Mouse (Mus musculus) embryonic facial prominence, embryonic 14.5 days (tissue): ENCODE measurements at regions not wholly inside any gene's neighbourhood (a gene's known extent, or its start where the extent isn't known, plus 50 kb on each side); places are given as distances from the start of the nearest gene placed in this dataset.
A peak's percentile ranks its signal among the peaks of the same experiment; 100 is the strongest.
"Not testable (repeated sequence)": the region's sequence is repeated elsewhere in the genome, so short reads cannot be mapped to it uniquely, and the experiment has no call there.

Experiments
- ATAC-seq: fragments of 200-750 bp; cut with Nextera tagmentation; 2 replicates; pipeline ENCODE4 v1.8.0; 2017; ENCODE audit warnings: low read depth, moderate number of reproducible peaks, moderate TSS enrichment
- DNase-seq: peaks from one replicate; pipeline ENCODE4 v3.0.0-alpha.2; 2015; ENCODE audit warnings: low spot score
- H3K27ac ChIP-seq: fragments of 300-500 bp; sonication (generic); replicated peaks from 2 replicates; pipeline ENCODE4 v1.5.1; 2014; ENCODE audit warnings: low read depth, mild to moderate bottlenecking, low read length, moderate library complexity
- H3K27me3 ChIP-seq: fragments of 300-500 bp; sonication (generic); replicated peaks from 2 replicates; pipeline ENCODE4 v1.6.1; 2014; ENCODE audit warnings: low read length; ENCODE audit not compliant: control insufficient read depth, insufficient read depth
- H3K36me3 ChIP-seq: fragments of 300-500 bp; sonication (generic); 2 replicates; pipeline ENCODE4 v1.6.1; 2014; ENCODE audit warnings: low read length, mixed read lengths; ENCODE audit not compliant: control insufficient read depth, insufficient read depth
- H3K4me1 ChIP-seq: fragments of 300-500 bp; sonication (generic); 2 replicates; pipeline ENCODE4 v1.6.1; 2014; ENCODE audit warnings: antibody characterized with exemption, low read length; ENCODE audit not compliant: control insufficient read depth, insufficient read depth
- H3K4me2 ChIP-seq: fragments of 300-500 bp; sonication (generic); 2 replicates; pipeline ENCODE4 v1.6.1; 2014; ENCODE audit warnings: low read depth, mild to moderate bottlenecking, low read length, moderate library complexity, mixed read lengths
- H3K4me3 ChIP-seq: fragments of 300-500 bp; sonication (generic); 2 replicates; pipeline ENCODE4 v1.5.1; 2014; ENCODE audit warnings: low read depth, mild to moderate bottlenecking, low read length
- H3K9ac ChIP-seq: fragments of 300-500 bp; sonication (generic); 2 replicates; pipeline ENCODE4 v1.6.1; 2014; ENCODE audit warnings: low read depth, mild to moderate bottlenecking, low read length, moderate library complexity, mixed read lengths
- H3K9me3 ChIP-seq: fragments of 300-500 bp; sonication (generic); 2 replicates; pipeline ENCODE4 v1.6.1; 2016; ENCODE audit warnings: low read length; ENCODE audit not compliant: control insufficient read depth
- WGBS: fragments of 180-500 bp; shearing (Covaris S2); extraction: QIAGEN DNeasy Blood & Tissue Kit; methylation state at CpG from one replicate; pipeline ENCODE4 v1.1.7; 2014; 5-methylcytosine and 5-hydroxymethylcytosine counted together

- H3K4me1 ChIP-seq, result no peaks in the 10 kb centered on the region
- H3K36me3 ChIP-seq, result no peaks in the 10 kb centered on the region
- H3K4me3 ChIP-seq, result no peak overlapping the region
- H3K4me2 ChIP-seq, result no peak overlapping the region
- 75% methylated on average over 7 of the region's 7 CpGs for WGBS
- no peak for ATAC-seq
- peaks cover 11% of the 10 kb centered on the region; the same call in 1 of the 2 replicates for H3K9me3 ChIP-seq
- no peaks in the 10 kb centered on the region for H3K27me3 ChIP-seq
- H3K27ac ChIP-seq, result no peak overlapping the region
- no peak for DNase-seq
- no peak overlapping the region for H3K9ac ChIP-seq
Observed at GRCm38 (mm10) chr3:101224091-101224490, 63.6 kb downstream of the Cd2 start.

GRCm38 (mm10) chr3:101219897-101220296 lies 67.8 kb downstream of the Cd2 start:
- ATAC-seq (no peak), DNase-seq (no peak)
- Histone ChIP-seq H3K27ac (no peak overlapping the region), H3K4me3 (no peak overlapping the region), H3K27me3 (no peaks in the 10 kb centered on the region), H3K9ac (no peak overlapping the region), H3K4me2 (no peak overlapping the region), H3K36me3 (no peaks in the 10 kb centered on the region), H3K4me1 (no peaks in the 10 kb centered on the region), H3K9me3 (peaks cover 11% of the 10 kb centered on the region; the same call in 1 of the 2 replicates)
- whole genome bisulfite sequencing, result 92% methylated on average over 2 of the region's 2 CpGs

DNA sequence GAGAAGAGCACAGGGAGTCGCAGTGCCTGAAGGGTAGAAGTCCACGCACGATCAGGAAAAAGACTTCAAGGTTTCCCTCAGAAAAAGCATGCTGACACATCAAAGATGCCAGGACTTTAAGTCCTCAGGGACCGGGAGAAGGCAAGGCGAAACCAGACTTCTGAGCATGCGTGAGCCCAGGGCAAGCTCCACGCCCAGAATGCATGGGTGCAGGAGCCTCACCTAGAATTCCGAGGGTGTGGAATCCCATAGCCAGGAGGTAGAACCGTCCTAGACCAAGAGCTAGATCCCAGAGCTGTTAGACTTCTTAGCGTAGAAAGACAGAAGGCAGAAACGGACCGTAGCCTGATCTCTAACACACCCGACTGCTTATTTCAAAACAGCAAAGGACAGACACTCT lies 71.0 kb downstream of the Cd2 start:
- H3K36me3 ChIP-seq, result no peaks in the 10 kb centered on the region
- H3K4me3 ChIP-seq, result no peak overlapping the region
- H3K27ac ChIP-seq, result no peak overlapping the region
- peaks cover 11% of the 10 kb centered on the region; the same call in 1 of the 2 replicates for H3K9me3 ChIP-seq
- no peak for ATAC-seq
- no peak for DNase-seq
- 89% methylated on average over 13 of the region's 13 CpGs for WGBS
- H3K4me2 ChIP-seq, result no peak overlapping the region
- peaks cover 11% of the 10 kb centered on the region for H3K4me1 ChIP-seq
- H3K27me3 ChIP-seq, result no peaks in the 10 kb centered on the region
- H3K9ac ChIP-seq, result no peak overlapping the region

- H3K4me2 ChIP-seq, result no peak overlapping the region
- no peaks in the 10 kb centered on the region for H3K36me3 ChIP-seq
- H3K27ac ChIP-seq, result 0 out of 2 replicates have a peak overlapping the region, but pooled peaks have one; percentile 78
- no peak overlapping the region for H3K4me3 ChIP-seq
- H3K4me1 ChIP-seq, result peaks cover 12% of the 10 kb centered on the region
- DNase-seq (no peak), ATAC-seq (peak; percentile 11; the same call in 1 of the 2 replicates)
- H3K9ac ChIP-seq, result no peak overlapping the region
- H3K27me3 ChIP-seq, result no peaks in the 10 kb centered on the region
- 55% methylated on average over 4 of the region's 4 CpGs for WGBS
- no peaks in the 10 kb centered on the region for H3K9me3 ChIP-seq
Observed at GRCm38 (mm10) chr3:101213212-101213562, 74.6 kb downstream of the Cd2 start.

DNA sequence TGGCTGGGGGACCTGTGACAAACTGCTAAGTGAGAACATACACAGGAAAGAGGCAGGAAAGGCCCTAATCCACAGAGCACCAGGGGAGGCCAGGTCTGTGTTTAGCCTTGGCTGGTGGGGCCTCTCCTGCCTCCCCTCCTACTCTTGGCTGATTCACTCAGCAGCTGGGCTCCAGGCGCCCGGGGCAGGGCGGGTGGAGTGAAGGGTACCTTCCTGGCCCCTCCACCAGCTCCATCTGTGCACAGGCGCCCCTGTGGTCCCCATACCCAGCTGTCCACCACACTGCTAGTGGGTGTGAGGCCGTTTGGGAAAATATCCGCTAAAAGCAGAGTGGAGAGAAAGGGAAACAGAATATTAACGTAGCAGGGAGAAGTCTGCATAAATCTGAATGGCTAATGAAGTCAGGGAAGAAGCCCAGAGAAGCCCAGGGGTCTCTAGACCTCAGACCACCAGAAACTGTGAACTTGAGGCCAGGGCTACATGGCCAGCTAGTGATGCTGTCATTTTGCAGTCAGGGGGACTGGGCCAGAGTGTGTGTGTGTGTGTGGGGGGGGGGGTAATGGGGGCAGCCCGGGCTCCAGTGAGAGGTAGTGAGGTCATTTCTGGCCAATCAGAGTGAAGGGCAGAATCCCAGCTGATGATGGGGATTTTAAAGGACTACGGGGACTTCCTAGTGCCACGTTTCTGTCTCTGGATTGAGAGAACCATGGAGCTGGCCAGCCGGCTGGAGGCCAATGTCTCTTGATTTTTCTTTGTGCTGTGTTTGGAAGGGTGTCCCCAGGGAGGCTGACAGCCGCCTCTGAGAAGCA lies 75.1 kb downstream of the Cd2 start:
- Histone ChIP-seq H3K27ac (peak overlapping the region; percentile 78), H3K9ac (peak overlapping the region; percentile 47; the same call in 1 of the 2 replicates)

DNA sequence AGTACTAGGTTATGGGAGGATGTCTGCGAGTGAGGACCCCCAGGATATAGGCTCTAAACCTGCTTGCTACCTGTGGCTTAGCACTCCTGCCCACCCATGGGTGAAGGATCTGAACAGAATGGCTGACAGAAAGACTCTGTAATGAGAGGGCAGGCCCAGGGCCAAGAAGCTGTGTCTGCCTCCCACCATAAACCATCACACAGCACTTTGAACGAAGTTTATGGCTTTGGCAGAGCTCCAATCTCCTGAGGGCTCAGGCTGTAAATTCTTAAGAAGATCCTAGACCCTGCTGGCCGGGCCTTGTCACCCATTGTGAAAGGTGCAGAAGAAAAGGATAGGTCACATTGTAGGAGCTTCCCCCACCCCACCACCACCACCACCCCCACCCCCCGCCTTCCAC lies 75.8 kb downstream of the Cd2 start:
- Histone ChIP-seq H3K9me3 (no peaks in the 10 kb centered on the region), H3K27me3 (no peaks in the 10 kb centered on the region), H3K4me1 (peaks cover 12% of the 10 kb centered on the region), H3K4me3 (no peak overlapping the region), H3K4me2 (no peak overlapping the region), H3K36me3 (no peaks in the 10 kb centered on the region), H3K27ac (peak overlapping the region; percentile 78), H3K9ac (no peak overlapping the region)
- DNase-seq (peak; percentile 78), ATAC-seq (peak; percentile 11; the same call in 1 of the 2 replicates)
- WGBS, result 32% methylated on average over 4 of the region's 4 CpGs

More for the DNA sequence above, 75.1 kb downstream of the Cd2 start:
- no peak overlapping the region for H3K4me3 ChIP-seq
- no peaks in the 10 kb centered on the region for H3K9me3 ChIP-seq
- ATAC-seq (peak; percentile 91), DNase-seq (peak; percentile 68)
- 9% methylated on average over 12 of the region's 12 CpGs for WGBS
- H3K36me3 ChIP-seq, result no peaks in the 10 kb centered on the region
- 0 out of 2 replicates have a peak overlapping the region, but pooled peaks have one; percentile 8 for H3K4me2 ChIP-seq
- H3K27me3 ChIP-seq, result no peaks in the 10 kb centered on the region
- H3K4me1 ChIP-seq, result peaks cover 12% of the 10 kb centered on the region

DNA sequence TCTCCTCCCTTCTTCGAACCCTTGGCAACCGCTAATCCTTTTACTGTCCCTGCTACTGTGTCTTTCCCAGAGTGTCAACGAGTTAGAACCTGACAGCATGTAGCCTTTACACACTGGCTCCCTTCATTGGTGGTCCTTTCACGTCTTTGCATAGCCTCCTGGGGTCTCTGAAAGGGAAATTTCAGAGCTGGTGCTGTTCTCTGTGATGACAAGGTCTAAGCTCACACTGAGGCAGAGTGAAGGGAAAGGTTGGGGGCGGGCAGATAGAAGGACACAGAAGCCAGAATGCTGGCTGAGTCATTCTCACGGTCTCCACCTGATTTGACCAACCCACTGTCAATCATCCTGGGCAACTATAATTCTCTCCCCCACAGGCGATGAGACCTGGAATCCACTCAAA lies 78.2 kb downstream of the Cd2 start:
- ATAC-seq (no peak), DNase-seq (no peak)
- Histone ChIP-seq H3K4me3 (no peak overlapping the region), H3K36me3 (no peaks in the 10 kb centered on the region), H3K9me3 (no peaks in the 10 kb centered on the region), H3K4me2 (no peak overlapping the region), H3K9ac (no peak overlapping the region), H3K27me3 (no peaks in the 10 kb centered on the region), H3K27ac (no peak overlapping the region), H3K4me1 (peaks cover 12% of the 10 kb centered on the region)
- WGBS, result 64% methylated on average over 7 of the region's 7 CpGs

- ATAC-seq, result no peak
- Histone ChIP-seq H3K36me3 (no peaks in the 10 kb centered on the region), H3K9ac (no peak overlapping the region), H3K4me1 (peaks cover 12% of the 10 kb centered on the region), H3K27ac (no peak overlapping the region), H3K27me3 (no peaks in the 10 kb centered on the region), H3K9me3 (no peaks in the 10 kb centered on the region), H3K4me3 (no peak overlapping the region), H3K4me2 (no peak overlapping the region)
- DNase-seq, result no peak
- 84% methylated on average over 12 of the region's 12 CpGs for WGBS
Observed at GRCm38 (mm10) chr3:101208751-101209150, 79.0 kb downstream of the Cd2 start.

GRCm38 (mm10) chr3:101206172-101206571 lies 81.6 kb downstream of the Cd2 start:
- not testable (repeated sequence) for H3K36me3 ChIP-seq, H3K27me3 ChIP-seq, H3K4me3 ChIP-seq, H3K4me1 ChIP-seq, ATAC-seq, H3K9me3 ChIP-seq, H3K4me2 ChIP-seq, H3K27ac ChIP-seq, H3K9ac ChIP-seq, DNase-seq
- WGBS, result 95% methylated on average over 13 of the region's 13 CpGs
